Mouse (Mus musculus) C2C12 (cell line): ENCODE measurements around the gene Rbm34.

Experiments used
- CTCF ChIP-seq: IDR thresholded peaks from one replicate; pipeline ENCODE4 v1.5.1; 2011; ENCODE audit not compliant: control insufficient read depth, insufficient read depth, insufficient read length
- FOSL1 ChIP-seq: IDR thresholded peaks from one replicate; pipeline ENCODE4 v1.8.0; 2011; ENCODE audit warnings: mild to moderate bottlenecking, low read length; ENCODE audit not compliant: poor library complexity, insufficient read depth, severe bottlenecking

- TF ChIP-seq CTCF (no peak), FOSL1 (no peak)
Measured at GRCm38 (mm10) chr8:126965246-126965645, 5.6 kb downstream of the Rbm34 start.
